Mouse (Mus musculus) forebrain, embryonic 13.5 days (tissue): ENCODE data around the gene Casp8ap2. TPM values are rescaled to one million over a fixed set of nuclear protein-coding genes. Genes with fewer than 3 reads are reported as not detected.

Source experiments
- ATAC-seq: fragments of 200-750 bp; cut with Nextera tagmentation; 2 replicates; pipeline ENCODE4 v1.8.0; 2017
- H3K27ac ChIP-seq: fragments of 300-500 bp; sonication (generic); 2 replicates; pipeline ENCODE4 v1.5.1; 2015; ENCODE audit warnings: inconsistent platforms, mild to moderate bottlenecking, moderate library complexity
- H3K27me3 ChIP-seq: fragments of 300-500 bp; sonication (generic); 2 replicates; pipeline ENCODE4 v1.6.1; 2015; ENCODE audit warnings: mild to moderate bottlenecking, inconsistent platforms
- H3K36me3 ChIP-seq: fragments of 300-500 bp; sonication (generic); 2 replicates; pipeline ENCODE4 v1.6.1; 2015; ENCODE audit warnings: mild to moderate bottlenecking, inconsistent platforms; ENCODE audit not compliant: poor library complexity, severe bottlenecking
- H3K4me1 ChIP-seq: fragments of 300-500 bp; sonication (generic); 2 replicates; pipeline ENCODE4 v1.6.1; 2015; ENCODE audit warnings: inconsistent platforms
- H3K4me2 ChIP-seq: fragments of 300-500 bp; sonication (generic); 2 replicates; pipeline ENCODE4 v1.6.1; 2015; ENCODE audit warnings: inconsistent platforms, mild to moderate bottlenecking, moderate library complexity
- H3K4me3 ChIP-seq: fragments of 300-500 bp; sonication (generic); 2 replicates; pipeline ENCODE4 v1.5.1; 2015; ENCODE audit warnings: mild to moderate bottlenecking, inconsistent platforms
- H3K9ac ChIP-seq: fragments of 300-500 bp; sonication (generic); 2 replicates; pipeline ENCODE4 v1.6.1; 2015; ENCODE audit warnings: mild to moderate bottlenecking, inconsistent platforms
- H3K9me3 ChIP-seq: fragments of 300-500 bp; sonication (generic); replicated peaks from 2 replicates; pipeline ENCODE4 v1.6.1; 2016; ENCODE audit warnings: inconsistent platforms
- WGBS: fragments of 180-500 bp; shearing (Covaris S2); methylation state at CpG from one replicate; pipeline ENCODE4 v1.1.7; 2015; 5-methylcytosine and 5-hydroxymethylcytosine counted together
- polyA plus RNA-seq: library from polyadenylated mRNA; unstranded; fragments of >200 nt; fragmentation: Nextera tagmentation; extraction: Ambion mirVana; gene quantifications from 2 replicates; pipeline ENCODE4 v1.2.1, GENCODE M21; 2015

Casp8ap2 gene
- 66.1 and 88.3 TPM in 2 replicates for polyA plus RNA-seq

- WGBS: under 1% methylated on average over 64 of the region's 67 CpGs
- peak; percentile 99 for ATAC-seq
- Histone ChIP-seq H3K27me3 (no peaks in the 10 kb centered on the region), H3K4me1 (peaks cover 24% of the 10 kb centered on the region), H3K9ac (peak within 1 kb of the TSS; percentile 87), H3K9me3 (no peaks in the 10 kb centered on the region), H3K27ac (peak within 1 kb of the TSS; percentile 90), H3K4me2 (peak within 1 kb of the TSS; percentile 86), H3K4me3 (peak within 1 kb of the TSS; percentile 89), H3K36me3 (no peaks in the 10 kb centered on the region)
Measured at GRCm38 (mm10) chr4:32615034-32615881, at the start of gene Casp8ap2. Gene Casp8ap2, plus strand, starts transcription at chr4:32615451.

GRCm38 (mm10) chr4:32569054-32569453 lies 46.2 kb upstream of the Casp8ap2 start:
- H3K36me3 ChIP-seq: peaks cover 22% of the 10 kb centered on the region
- H3K9ac ChIP-seq: no peak overlapping the region
- no peak overlapping the region for H3K4me3 ChIP-seq
- H3K27ac ChIP-seq: no peak overlapping the region
- H3K27me3 ChIP-seq: no peaks in the 10 kb centered on the region
- WGBS: 73% methylated on average over 4 of the region's 4 CpGs
- ATAC-seq: no peak
- no peak overlapping the region for H3K4me2 ChIP-seq
- H3K9me3 ChIP-seq: no peaks in the 10 kb centered on the region
- peaks cover 29% of the 10 kb centered on the region for H3K4me1 ChIP-seq

GRCm38 (mm10) chr4:32569995-32570938 lies 45.0 kb upstream of the Casp8ap2 start:
- peak overlapping the region; percentile 54 for H3K9ac ChIP-seq
- ATAC-seq: peak; percentile 50
- peaks cover 29% of the 10 kb centered on the region for H3K4me1 ChIP-seq
- peak overlapping the region; percentile 69 for H3K27ac ChIP-seq
- H3K27me3 ChIP-seq: no peaks in the 10 kb centered on the region
- H3K36me3 ChIP-seq: peaks cover 12% of the 10 kb centered on the region
- no peaks in the 10 kb centered on the region for H3K9me3 ChIP-seq
- WGBS: 38% methylated on average over 17 of the region's 17 CpGs
- H3K4me3 ChIP-seq: no peak overlapping the region
- H3K4me2 ChIP-seq: no peak overlapping the region

- ATAC-seq: no peak
- peak overlapping the region; percentile 54; the same call in 1 of the 2 replicates for H3K9ac ChIP-seq
- 68% methylated on average over 8 of the region's 8 CpGs for WGBS
Measured at GRCm38 (mm10) chr4:32570939-32571317, 44.3 kb upstream of the Casp8ap2 start.

GRCm38 (mm10) chr4:32571441-32571840 lies 43.8 kb upstream of the Casp8ap2 start:
- H3K9me3 ChIP-seq: no peaks in the 10 kb centered on the region
- peak overlapping the region; percentile 69; the same call in 1 of the 2 replicates for H3K27ac ChIP-seq
- WGBS: 72% methylated on average over 3 of the region's 3 CpGs
- H3K9ac ChIP-seq: no peak overlapping the region
- no peak overlapping the region for H3K4me2 ChIP-seq
- peaks cover 29% of the 10 kb centered on the region for H3K4me1 ChIP-seq
- H3K36me3 ChIP-seq: peaks cover 12% of the 10 kb centered on the region
- H3K4me3 ChIP-seq: no peak overlapping the region
- no peak for ATAC-seq
- H3K27me3 ChIP-seq: no peaks in the 10 kb centered on the region

More at GRCm38 (mm10) chr4:32570939-32571317, 44.3 kb upstream of the Casp8ap2 start:
- Histone ChIP-seq H3K4me1 (peaks cover 29% of the 10 kb centered on the region), H3K9me3 (no peaks in the 10 kb centered on the region), H3K36me3 (peaks cover 12% of the 10 kb centered on the region), H3K27me3 (no peaks in the 10 kb centered on the region), H3K27ac (peak overlapping the region; percentile 69), H3K4me3 (no peak overlapping the region), H3K4me2 (no peak overlapping the region)

- H3K36me3 ChIP-seq: peaks cover 17% of the 10 kb centered on the region
- H3K4me1 ChIP-seq: peaks cover 29% of the 10 kb centered on the region
- no peak overlapping the region for H3K4me2 ChIP-seq
- H3K4me3 ChIP-seq: no peak overlapping the region
- 70% methylated on average over 1 of the region's 1 CpGs for WGBS
- H3K9me3 ChIP-seq: no peaks in the 10 kb centered on the region
- H3K9ac ChIP-seq: no peak overlapping the region
- H3K27ac ChIP-seq: no peak overlapping the region
- peak; percentile 43 for ATAC-seq
- H3K27me3 ChIP-seq: no peaks in the 10 kb centered on the region
Measured at GRCm38 (mm10) chr4:32572118-32572517, 43.1 kb upstream of the Casp8ap2 start.

- no peak overlapping the region for H3K4me2 ChIP-seq
- no peak overlapping the region for H3K27ac ChIP-seq
- no peaks in the 10 kb centered on the region for H3K27me3 ChIP-seq
- no peak overlapping the region for H3K9ac ChIP-seq
- ATAC-seq: no peak
- no peaks in the 10 kb centered on the region for H3K9me3 ChIP-seq
- 90% methylated on average over 5 of the region's 5 CpGs for WGBS
- peaks cover 28% of the 10 kb centered on the region for H3K4me1 ChIP-seq
- no peak overlapping the region for H3K4me3 ChIP-seq
- peaks cover 27% of the 10 kb centered on the region for H3K36me3 ChIP-seq
Measured at GRCm38 (mm10) chr4:32573586-32573985, 41.7 kb upstream of the Casp8ap2 start.

GRCm38 (mm10) chr4:32574604-32575003 lies 40.6 kb upstream of the Casp8ap2 start:
- H3K4me1 ChIP-seq: peaks cover 17% of the 10 kb centered on the region
- H3K36me3 ChIP-seq: peaks cover 30% of the 10 kb centered on the region
- no peak overlapping the region for H3K27ac ChIP-seq
- WGBS: 92% methylated on average over 1 of the region's 1 CpGs
- no peak for ATAC-seq
- no peak overlapping the region for H3K4me2 ChIP-seq
- H3K4me3 ChIP-seq: no peak overlapping the region
- no peaks in the 10 kb centered on the region for H3K9me3 ChIP-seq
- no peak overlapping the region for H3K9ac ChIP-seq
- H3K27me3 ChIP-seq: no peaks in the 10 kb centered on the region

GRCm38 (mm10) chr4:32575165-32575564 lies 40.1 kb upstream of the Casp8ap2 start:
- no peaks in the 10 kb centered on the region for H3K9me3 ChIP-seq
- no peak for ATAC-seq
- peaks cover 36% of the 10 kb centered on the region for H3K36me3 ChIP-seq
- no peak overlapping the region for H3K4me3 ChIP-seq
- no peaks in the 10 kb centered on the region for H3K27me3 ChIP-seq
- H3K27ac ChIP-seq: no peak overlapping the region
- no peak overlapping the region for H3K9ac ChIP-seq
- H3K4me1 ChIP-seq: peaks cover 12% of the 10 kb centered on the region
- no peak overlapping the region for H3K4me2 ChIP-seq
- WGBS: 85% methylated on average over 9 of the region's 9 CpGs

GRCm38 (mm10) chr4:32579850-32580249 lies 35.4 kb upstream of the Casp8ap2 start:
- H3K27ac ChIP-seq: no peak overlapping the region
- H3K4me1 ChIP-seq: no peaks in the 10 kb centered on the region
- no peaks in the 10 kb centered on the region for H3K27me3 ChIP-seq
- H3K4me3 ChIP-seq: no peak overlapping the region
- H3K9ac ChIP-seq: no peak overlapping the region
- WGBS: 87% methylated on average over 8 of the region's 8 CpGs
- H3K36me3 ChIP-seq: peaks cover 43% of the 10 kb centered on the region
- ATAC-seq: no peak
- no peak overlapping the region for H3K4me2 ChIP-seq
- H3K9me3 ChIP-seq: no peaks in the 10 kb centered on the region

GRCm38 (mm10) chr4:32584181-32584580 lies 31.1 kb upstream of the Casp8ap2 start:
- Histone ChIP-seq H3K36me3 (peaks cover 16% of the 10 kb centered on the region), H3K27ac (no peak overlapping the region), H3K4me1 (no peaks in the 10 kb centered on the region), H3K9me3 (no peaks in the 10 kb centered on the region), H3K4me3 (no peak overlapping the region), H3K9ac (no peak overlapping the region), H3K27me3 (no peaks in the 10 kb centered on the region), H3K4me2 (no peak overlapping the region)
- ATAC-seq: no peak
- WGBS: 57% methylated on average over 6 of the region's 6 CpGs

- H3K9me3 ChIP-seq: no peaks in the 10 kb centered on the region
- no peaks in the 10 kb centered on the region for H3K36me3 ChIP-seq
- ATAC-seq: peak; percentile 53; the same call in 1 of the 2 replicates
- WGBS: 13% methylated on average over 9 of the region's 9 CpGs
- H3K4me2 ChIP-seq: no peak overlapping the region
- no peak overlapping the region for H3K4me3 ChIP-seq
- H3K4me1 ChIP-seq: no peaks in the 10 kb centered on the region
- no peak overlapping the region for H3K9ac ChIP-seq
- H3K27ac ChIP-seq: no peak overlapping the region
- H3K27me3 ChIP-seq: no peaks in the 10 kb centered on the region
Measured at GRCm38 (mm10) chr4:32586596-32586995, 28.7 kb upstream of the Casp8ap2 start.
